Mouse (Mus musculus): ENCODE measurements around the gene Kctd10.

DNA sequence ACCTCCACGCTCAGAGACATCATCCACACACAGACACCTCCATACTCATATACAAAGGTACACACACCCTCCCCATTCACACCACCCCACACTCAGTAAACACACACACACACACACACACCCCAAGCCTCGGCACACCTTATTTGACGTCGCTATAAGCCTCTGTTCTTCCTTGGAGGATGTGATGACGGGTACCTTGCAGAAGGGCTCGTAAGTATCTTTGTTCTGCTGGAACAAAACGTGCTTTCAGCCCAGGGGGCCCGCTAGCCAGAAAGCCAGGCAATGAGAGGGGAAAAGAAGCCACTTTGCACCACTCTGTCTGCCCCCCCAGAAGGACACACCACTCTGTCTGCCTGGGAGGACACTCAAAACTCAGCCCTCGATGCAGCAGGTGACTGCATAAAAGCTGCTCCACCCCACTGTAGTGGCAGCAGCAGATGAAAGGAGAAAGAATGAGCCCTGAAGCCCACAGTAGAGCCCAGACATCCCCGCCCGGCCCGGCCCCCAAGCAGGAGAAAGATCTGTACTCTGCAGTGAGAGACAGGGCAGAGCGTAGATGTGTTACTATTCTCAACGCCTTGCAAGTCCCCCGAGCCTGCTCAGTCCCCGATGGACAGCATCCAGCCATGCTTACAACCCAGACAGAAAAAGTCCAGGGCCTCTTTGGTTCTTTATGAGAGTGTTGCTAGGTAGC is 11.4 kb downstream of the Kctd10 start:
- TF ChIP-seq CTCF (IDR thresholded peaks at IDR 0.05; ENCODE audit: low read depth, low read length) = no peak
- no peak for TF ChIP-seq POLR2A (IDR thresholded peaks at IDR 0.05; ENCODE audit: extremely low read depth, insufficient read depth, low read length)

Measured in liver, adult 2 months (tissue).